Mouse (Mus musculus) embryo, embryonic 11.5 days (tissue): ENCODE measurements around the gene Fmnl2.
A peak's percentile ranks its signal among the peaks of the same experiment; 100 is the strongest.

Experiments
- DNase-seq: peaks from one replicate; pipeline ENCODE4 v3.0.0-alpha.2; 2012; ENCODE audit warnings: low read depth, low spot score

Gene Fmnl2

GRCm38 (mm10) chr2:53105408-53105807, 247.7 kb downstream of the Fmnl2 start:
- no peak for DNase-seq

GRCm38 (mm10) chr2:53106056-53106455, 248.4 kb downstream of the Fmnl2 start:
- no peak for DNase-seq

GRCm38 (mm10) chr2:53106472-53106871, 248.8 kb downstream of the Fmnl2 start:
- no peak for DNase-seq

- no peak for DNase-seq
Observed at GRCm38 (mm10) chr2:53108547-53108946, 250.9 kb downstream of the Fmnl2 start.

GRCm38 (mm10) chr2:53121797-53122196, 264.1 kb downstream of the Fmnl2 start:
- peak; percentile 30 for DNase-seq

GRCm38 (mm10) chr2:53125998-53126397, 268.3 kb downstream of the Fmnl2 start:
- no peak for DNase-seq

GRCm38 (mm10) chr2:53129070-53129469, 271.4 kb downstream of the Fmnl2 start:
- no peak for DNase-seq

- DNase-seq: no peak
Observed at GRCm38 (mm10) chr2:53131567-53131966, 273.9 kb downstream of the Fmnl2 start.

- no peak for DNase-seq
Observed at GRCm38 (mm10) chr2:53146852-53147251, 289.2 kb downstream of the Fmnl2 start.

GRCm38 (mm10) chr2:53173966-53174365, 316.3 kb downstream of the Fmnl2 start:
- no peak for DNase-seq

GRCm38 (mm10) chr2:53178966-53179365, 321.3 kb downstream of the Fmnl2 start:
- DNase-seq: no peak

GRCm38 (mm10) chr2:53179876-53180275, 322.2 kb downstream of the Fmnl2 start:
- DNase-seq: no peak
